Mouse (Mus musculus) c-Kit-negative CD71-positive TER-119-positive erythroid progenitor cells, embryonic 14.5 days (primary cell): ENCODE measurements around the gene Tpst2.
A peak's percentile ranks its signal among the peaks of the same experiment; 100 is the strongest.

Experiments used
- DNase-seq: peaks from one replicate; pipeline ENCODE4 v3.0.0-alpha.2; 2013; ENCODE audit warnings: low read depth, low spot score

The Tpst2 gene

GRCm38 (mm10) chr5:112296404-112297181 is 20.1 kb downstream of the Tpst2 start:
- no peak for DNase-seq

DNA sequence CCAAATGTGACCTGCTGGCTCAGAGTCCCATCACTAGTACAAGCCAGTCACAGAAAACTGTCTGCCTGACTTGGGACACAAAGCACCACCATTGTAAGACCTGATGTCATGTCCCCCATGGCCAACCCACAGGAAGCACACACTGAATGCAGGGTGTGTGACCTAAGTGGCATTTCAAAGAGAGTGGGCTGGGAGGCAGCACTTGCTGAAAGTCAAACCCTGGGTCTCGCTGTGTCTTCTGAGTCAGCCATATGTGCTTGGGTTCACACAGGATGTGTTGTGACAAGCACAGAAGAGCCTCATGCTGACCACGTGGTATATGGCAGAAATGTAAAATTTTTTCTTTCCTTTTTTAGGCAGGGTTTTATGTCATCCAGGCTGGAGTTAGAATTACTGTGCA is 20.8 kb downstream of the Tpst2 start:
- DNase-seq = no peak

- DNase-seq = no peak
These were observed 21.9 kb downstream of the Tpst2 start for GRCm38 (mm10) chr5:112298226-112298988.

- DNase-seq = no peak
These were observed 22.9 kb downstream of the Tpst2 start for GRCm38 (mm10) chr5:112299399-112299798.

GRCm38 (mm10) chr5:112300112-112300511 is 23.6 kb downstream of the Tpst2 start:
- no peak for DNase-seq

GRCm38 (mm10) chr5:112300721-112301308 is 24.3 kb downstream of the Tpst2 start:
- DNase-seq = no peak

DNA sequence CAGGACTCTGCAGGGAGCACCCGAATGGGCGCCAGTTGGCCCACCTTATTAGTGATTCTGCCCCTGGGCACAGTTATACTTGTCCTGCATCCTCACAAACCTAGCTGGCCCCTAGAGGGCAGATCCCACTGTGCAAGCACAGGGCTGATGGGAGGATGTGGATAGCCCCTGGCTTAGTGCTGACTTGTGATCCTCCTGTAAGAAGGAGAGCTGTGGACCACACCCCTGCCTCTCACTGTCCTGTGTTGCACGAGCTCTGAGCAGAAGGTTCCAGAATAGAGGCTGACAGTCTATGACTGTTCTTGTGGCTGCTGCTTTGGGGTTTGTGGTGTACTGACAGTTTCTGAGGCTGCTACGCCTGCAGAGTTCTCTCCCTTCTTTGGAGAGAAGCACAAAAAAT is 25.2 kb downstream of the Tpst2 start:
- no peak for DNase-seq

DNA sequence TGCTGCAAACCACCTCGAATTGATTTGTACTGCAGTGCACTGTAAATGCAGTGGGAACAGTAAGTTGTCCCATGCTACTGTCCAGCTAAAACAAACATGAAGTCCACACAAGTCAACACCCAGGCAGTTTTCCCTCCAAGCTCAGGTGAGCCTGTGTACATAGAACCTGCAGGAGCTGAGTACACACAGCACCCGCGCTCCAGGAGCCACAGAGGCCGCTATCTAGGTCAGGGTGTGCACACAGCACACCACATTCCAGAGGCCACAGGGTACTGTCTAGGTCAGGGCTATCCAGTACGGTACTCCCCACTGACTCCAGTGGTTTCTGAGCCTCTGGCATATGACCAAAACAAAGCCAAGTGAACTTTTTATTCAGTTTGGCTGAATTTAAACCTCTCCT is 25.8 kb downstream of the Tpst2 start:
- no peak for DNase-seq

GRCm38 (mm10) chr5:112305842-112306241 is 29.4 kb downstream of the Tpst2 start:
- no peak for DNase-seq

DNA sequence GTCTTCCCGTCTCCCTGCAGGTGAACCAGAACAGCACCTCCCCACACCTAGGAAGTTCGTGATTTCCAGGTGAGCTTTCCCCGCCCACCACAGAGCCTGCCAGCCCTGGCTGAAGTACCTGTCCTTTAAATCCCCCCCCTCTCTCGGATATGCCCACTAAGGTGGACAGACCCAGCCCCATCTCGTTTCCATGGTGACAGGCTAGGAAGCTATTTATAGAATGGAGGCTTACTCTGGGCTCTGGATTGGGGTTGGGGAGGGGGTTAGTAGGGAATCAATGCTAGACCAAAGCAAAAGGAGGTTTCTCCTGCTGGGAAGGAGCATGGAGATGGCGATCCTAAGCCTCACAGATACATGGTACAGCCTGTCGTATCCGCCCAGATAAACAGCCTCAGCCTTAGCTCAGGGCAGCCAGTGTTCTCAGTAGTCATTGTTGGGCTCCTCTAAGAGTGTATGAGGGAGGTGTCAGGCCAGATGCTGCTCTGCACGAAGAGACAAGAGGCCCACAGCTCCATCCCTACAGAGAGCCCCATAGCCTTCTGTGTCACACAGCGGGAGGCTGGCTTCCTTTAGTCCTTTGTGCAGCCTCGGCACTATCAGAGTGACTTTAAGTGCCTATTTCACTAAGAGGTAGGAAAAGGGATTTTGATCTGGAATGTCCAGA is 36.9 kb downstream of the Tpst2 start:
- DNase-seq = no peak

- DNase-seq = no peak
These were observed 40.0 kb downstream of the Tpst2 start for GRCm38 (mm10) chr5:112316468-112316867.

DNA sequence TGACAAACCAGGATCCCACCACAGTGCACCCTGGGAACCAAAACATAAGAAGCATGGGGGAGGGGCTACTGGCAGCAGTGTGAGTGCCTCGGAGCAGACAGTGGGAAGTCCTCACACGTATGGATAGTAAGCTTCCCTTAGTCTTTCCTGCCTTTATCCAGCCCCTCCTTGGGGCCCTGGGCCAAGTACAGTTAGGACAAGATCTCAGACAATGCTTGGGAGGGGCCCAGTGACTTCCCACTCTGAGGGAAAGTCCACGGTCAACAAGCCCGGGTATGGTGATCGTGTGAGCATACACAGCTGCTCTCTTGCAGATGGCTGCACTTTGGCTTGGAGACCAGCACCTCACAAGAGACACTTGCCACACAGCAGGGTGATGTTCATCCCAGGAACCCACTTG is 40.8 kb downstream of the Tpst2 start:
- DNase-seq = no peak

DNA sequence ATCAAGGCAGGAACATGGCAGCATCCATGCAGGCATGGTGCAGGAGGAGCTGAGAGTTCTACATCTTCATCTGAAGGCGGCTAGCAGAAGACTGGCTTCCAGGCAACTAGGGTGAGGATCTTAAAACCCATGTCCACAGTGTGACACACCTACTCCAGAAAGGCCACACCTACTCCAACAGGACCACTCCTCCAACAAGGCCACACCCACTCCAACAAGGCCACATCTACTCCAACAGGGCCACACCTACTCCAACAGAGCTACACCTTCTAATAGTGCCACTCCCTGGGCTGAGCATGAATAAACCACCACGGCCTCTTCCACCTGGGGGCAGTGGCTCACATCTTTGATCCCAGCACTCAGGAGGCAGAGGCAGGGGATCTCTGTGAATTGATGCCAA is 42.9 kb downstream of the Tpst2 start:
- DNase-seq = peak; percentile 24

DNA sequence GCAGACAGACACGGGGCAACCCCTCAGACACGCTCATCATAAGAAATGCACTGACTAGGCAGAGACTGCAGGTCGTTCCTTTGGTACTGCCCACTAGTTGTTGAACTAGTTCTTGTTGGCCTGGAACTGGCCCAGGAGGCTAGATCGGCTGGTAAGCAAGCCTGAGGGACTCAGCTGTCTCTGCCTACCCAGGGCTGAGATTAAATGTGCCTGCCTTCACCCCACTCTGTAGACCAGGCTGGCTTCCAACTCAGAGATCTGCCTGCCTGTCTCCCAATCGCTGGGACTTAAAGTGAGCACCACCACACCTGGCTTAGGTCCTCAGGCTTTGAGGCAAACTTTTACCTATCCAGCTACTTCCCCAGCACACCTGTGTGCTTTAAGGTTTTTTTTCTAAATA is 43.9 kb downstream of the Tpst2 start:
- no peak for DNase-seq

DNA sequence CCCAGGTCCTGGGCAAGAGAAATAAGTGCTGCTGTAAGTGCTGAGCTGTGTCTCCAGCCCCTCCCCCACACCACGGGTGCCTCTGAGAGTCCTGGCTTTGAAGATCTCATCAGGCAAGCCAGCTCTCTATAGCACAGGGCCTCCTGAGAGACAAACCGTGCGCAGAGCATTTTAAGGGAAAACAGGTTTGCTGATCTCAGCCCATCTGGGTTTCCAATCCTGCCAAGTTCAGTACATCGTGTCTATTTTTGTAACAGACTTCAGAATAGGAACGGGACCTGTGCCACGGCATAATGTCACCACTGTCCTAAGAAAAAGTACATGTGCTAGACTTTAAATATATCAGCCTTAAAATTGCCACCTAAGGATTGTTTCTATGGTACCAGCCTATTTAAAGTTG is 44.4 kb downstream of the Tpst2 start:
- no peak for DNase-seq

DNA sequence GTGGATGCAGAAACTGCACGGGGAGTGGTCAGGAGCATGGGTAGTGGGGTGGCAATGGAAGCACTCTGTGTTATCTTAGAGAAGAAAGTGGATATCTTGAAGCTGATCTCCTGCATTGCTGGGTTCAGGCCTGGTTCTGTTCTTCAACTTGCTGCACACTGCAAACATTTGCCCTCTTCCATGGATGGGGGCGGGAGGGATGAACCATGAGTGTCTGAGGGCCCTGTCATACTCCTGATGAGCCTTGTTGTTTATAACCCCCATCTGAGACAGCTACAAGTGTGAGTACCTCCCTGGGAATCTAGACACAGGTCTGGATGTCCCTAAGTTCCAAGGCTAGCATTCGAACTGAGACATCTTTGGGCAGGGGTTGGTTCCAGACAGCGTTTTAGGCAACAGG is 44.9 kb downstream of the Tpst2 start:
- DNase-seq = no peak

GRCm38 (mm10) chr5:112323246-112323645 is 46.8 kb downstream of the Tpst2 start:
- no peak for DNase-seq

GRCm38 (mm10) chr5:112324637-112325545 is 48.4 kb downstream of the Tpst2 start:
- peak; percentile 44 for DNase-seq

DNA sequence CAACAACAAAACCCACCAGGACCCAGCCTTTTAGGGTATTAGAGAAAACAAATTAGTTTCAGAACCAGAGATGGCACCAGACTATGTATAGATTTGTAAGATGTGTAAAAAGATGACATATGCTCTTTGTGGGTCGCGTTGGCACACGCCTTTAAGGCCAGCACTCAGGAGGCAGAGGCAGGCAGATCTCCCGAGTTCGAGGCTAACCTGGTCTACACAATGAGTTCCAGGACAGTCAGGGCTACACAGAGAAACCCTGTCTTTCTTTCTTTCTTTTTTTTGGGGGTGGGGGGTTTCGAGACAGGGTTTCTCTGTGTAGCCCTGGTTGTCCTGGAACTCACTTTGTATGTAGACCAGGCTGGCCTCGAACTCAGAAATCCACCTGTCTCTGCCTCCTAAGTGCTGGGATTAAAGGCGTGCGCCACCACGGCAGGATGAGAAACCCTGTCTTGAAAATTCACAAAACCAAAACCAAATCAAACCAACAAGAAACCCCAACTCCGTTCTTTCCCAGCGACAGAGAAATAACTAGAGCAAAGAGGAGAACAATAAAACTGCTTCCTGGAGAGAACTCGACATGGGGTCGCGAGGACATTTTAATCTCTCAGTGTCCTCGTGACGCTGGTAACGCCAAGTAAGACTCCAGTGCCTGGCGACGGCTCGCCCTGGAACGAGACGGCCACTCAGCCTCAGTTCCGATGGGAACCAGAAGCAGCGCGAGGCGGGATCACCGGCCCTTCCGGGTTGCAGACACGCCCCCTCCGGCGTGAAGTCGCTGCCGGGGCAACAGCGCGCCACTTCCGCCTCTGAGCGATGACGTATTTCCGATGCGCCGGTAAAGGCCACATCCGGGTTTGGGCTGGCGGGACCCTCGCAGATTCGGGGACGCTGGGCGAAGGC is 49.3 kb downstream of the Tpst2 start, which contains the start of gene Tfip11:
TSS of gene Tfip11 (plus strand) at position 813 of the 900 bp plus-strand sequence.
- DNase-seq = peak; percentile 83

- no peak for DNase-seq
These were observed 50.0 kb downstream of the Tpst2 start for GRCm38 (mm10) chr5:112326446-112327009.
